Mouse (Mus musculus) heart, adult 18-20 months (tissue): ENCODE measurements around the gene Slc35a2. TPM values are rescaled to one million over a fixed set of nuclear protein-coding genes. Genes with fewer than 3 reads are reported as not detected.
"Not testable (repeated sequence)": the region's sequence is repeated elsewhere in the genome, so short reads cannot be mapped to it uniquely, and the experiment has no call there.

ENCODE experiments used
- DNase-seq, 2 experiments: peaks; one replicate each; pipeline ENCODE4 v3.0.0; 2021 to 2022; ENCODE audit warnings: mixed read lengths in 1 of 2
- total RNA-seq, 2 experiments: library from RNA; stranded (reverse); gene quantifications; 2 replicates each; pipeline ENCODE4 v1.2.3; 2021

Slc35a2 gene
- total RNA-seq, 2 experiments from 2014 or later, result 10.6 to 17.3 TPM

DNA sequence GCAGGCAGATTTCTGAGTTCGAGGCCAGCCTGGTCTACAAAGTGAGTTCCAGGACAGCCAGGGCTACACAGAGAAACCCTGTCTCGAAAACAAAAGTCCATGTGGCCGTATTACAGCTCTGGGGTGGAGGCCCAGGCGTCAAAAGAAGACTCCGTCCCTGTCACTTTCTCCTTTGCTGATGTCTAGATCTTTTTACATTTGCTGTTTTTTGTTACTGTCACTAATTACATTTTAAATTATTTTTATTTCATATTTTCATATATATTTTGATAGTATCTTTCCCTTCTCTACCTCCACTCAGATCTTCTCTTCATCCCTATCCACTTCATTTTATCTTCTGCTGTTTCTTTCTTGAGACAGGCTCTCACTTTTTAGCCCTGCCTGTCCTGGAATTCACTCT is 23.9 kb downstream of the Slc35a2 start, which contains the start of gene Gm10491:
Gene Gm10491, minus strand, starts transcription at position 101 of the 400 bp plus-strand sequence.
- DNase-seq, result no peak

DNA sequence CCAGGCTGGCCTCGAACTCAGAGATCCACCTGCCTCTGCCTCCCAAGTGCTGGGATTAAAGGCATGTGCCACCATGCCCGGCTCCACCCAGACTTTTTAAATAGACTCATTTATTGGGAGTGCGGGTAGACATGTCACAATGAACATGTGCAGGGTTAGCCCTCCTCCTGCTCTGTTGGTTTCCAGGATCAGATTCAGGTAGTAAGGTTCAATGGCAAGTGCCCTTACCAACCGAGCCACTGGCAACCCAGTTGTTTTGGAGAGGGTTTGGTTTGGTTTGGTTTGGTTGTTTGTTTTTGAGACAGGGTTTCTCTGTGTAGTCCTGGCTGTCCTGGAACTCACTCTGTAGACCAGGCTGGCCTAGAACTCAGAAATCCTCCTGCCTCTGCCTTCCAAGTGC is 25.4 kb downstream of the Slc35a2 start, which contains the start of gene Gm10490:
Gene Gm10490, plus strand, starts transcription at position 301 of the 400 bp plus-strand sequence.
- not testable (repeated sequence) for DNase-seq

DNA sequence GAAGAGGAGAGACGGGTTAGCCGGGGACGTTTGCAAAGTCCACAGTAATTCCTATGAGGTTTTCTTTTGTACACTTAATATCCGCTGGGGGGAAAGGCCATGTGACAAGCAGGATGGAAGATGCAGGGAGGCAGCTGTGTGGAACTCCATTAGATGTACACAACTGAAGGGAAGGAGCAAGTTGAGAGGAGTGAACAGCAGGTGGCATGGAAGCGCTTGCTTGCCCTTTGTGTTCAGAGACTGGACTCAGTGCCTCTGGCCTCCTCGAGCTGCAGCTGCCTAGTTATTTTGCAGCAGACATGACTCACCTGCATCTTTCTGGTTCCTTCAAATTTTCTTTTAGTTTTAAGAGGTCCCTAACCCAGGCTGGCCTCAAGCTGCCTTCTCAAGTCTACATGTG is 26.6 kb downstream of the Slc35a2 start:
- no peak for DNase-seq

DNA sequence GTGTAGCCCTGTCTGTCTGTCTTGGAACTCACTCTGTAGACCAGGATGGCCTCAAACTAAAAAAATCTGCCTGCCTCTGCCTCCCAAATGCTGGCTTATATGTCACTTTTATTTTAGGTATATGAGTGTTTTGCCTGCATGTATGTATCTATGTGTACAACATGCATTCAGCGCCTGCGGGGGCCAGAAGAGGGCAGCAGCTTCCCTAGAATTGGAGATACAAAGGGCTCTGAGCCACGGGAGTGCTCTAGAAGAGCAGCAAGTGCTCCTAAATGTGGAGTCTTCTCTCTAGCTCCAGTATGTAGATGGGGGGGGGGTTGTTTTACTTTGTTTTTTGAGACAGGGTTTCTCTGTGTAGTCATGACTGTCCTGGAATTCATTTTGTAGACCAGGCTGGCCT is 31.8 kb downstream of the Slc35a2 start:
- peak in 1 of 2 experiments; percentile 28 for DNase-seq

DNA sequence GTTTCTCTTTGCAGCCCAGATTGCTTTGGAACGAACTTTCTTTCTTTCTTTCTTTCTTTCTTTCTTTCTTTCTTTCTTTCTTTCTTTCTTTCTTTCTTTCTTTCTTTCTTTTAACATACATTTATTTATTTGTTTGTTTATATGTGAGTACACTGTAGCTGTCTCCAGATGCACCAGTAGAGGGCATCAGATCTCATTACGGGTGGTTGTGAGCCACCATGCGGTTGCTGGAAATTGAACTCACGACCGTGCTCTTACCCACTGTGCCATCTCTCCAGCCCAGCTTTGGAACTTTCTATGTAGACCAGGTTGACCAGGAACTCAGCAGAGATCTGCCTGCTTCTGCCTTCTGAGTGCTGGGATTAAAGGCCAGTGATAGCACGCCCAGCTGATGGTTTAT is 34.1 kb downstream of the Slc35a2 start:
- not testable (repeated sequence) for DNase-seq

DNA sequence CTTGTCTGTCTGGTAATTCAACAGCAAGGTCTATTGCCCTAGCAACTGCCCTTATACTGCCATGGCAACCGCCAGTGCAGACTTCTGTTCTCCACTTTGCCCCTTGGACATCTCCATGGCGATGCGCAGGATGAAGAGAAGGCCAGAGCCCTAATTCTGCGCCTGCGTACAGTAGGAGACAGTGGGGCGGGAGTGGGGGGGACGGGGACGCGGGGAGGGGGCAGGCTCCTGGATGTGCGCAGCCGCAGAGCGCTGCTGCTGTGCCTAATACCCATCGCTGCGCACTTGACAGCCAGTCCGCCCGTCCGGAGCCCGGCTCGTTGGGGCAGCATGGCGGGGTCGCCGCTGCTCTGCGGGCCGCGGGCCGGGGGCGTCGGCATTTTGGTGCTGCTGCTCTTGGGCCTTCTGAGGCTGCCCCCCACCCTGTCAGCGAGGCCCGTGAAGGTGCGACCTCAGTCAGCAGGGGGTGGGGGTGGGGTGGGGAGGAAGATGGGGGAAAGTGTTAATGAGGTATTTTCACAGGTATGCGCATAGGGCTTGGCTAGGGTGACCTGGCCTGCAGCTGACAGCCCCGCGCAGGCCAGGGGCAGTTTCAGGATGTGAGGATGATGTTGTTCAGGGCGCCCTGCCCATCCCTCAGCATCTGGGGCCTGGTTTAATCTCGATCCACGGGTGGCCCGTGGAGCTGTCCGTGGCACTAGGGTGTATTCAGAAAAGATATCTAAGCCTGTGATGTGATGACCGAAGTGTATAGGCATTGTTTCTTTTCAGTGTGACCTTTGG is 36.0 kb downstream of the Slc35a2 start, which contains the start of gene Pcsk1n:
Gene Pcsk1n, plus strand, starts transcription at position 222 of the 783 bp plus-strand sequence.
- DNase-seq, result no peak

DNA sequence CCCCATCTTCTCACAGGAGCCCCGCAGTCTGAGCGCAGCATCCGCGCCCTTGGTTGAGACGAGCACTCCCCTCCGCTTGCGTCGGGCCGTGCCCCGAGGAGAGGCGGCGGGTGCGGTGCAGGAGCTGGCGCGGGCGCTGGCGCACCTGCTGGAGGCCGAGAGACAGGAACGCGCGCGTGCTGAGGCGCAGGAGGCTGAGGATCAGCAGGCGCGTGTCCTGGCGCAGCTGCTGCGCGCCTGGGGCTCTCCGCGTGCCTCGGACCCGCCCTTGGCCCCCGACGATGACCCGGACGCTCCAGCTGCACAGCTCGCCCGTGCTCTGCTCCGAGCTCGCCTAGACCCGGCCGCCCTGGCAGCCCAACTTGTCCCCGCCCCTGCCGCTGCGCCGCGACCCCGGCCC is 38.2 kb downstream of the Slc35a2 start:
- DNase-seq, result no peak

DNA sequence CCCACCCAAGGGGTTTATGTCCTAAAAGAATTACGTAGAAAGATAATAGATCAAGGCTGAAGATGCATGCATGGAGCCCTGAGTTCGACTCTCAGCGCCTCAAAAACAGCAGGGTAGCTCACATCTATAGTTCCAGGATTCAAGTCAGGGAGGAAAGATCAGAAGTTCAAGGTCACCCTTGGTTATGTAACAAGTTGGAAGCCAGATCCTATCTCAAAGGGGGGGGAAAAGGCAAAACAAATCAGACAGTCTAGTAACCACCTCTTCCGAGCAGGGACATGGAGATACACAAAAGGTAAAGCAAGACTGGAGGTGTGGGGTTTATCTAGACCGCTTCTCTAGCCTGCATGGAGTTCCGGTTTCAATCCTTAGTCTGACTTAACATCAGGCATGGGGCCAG is 42.4 kb downstream of the Slc35a2 start:
- no peak for DNase-seq

DNA sequence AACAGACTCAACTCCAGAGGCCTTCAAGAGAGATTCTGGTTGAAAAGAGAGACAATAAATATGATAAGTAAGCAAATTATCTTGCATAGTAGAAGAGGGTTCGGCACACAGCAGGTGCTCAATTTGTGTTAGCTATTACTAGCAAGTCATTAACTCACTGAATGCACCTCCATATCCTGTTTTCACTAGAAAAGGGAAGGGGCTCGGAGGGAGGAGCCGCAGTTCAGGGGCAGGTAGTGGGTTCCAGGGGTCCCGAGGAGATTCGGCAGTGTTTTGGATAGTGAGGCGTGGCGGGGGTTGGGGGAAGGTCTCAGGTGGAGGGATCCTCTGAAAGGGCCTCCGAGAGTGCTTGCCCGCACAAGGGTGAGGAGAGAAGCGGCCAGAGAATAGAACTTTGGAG is 43.3 kb downstream of the Slc35a2 start:
- DNase-seq, result no peak

DNA sequence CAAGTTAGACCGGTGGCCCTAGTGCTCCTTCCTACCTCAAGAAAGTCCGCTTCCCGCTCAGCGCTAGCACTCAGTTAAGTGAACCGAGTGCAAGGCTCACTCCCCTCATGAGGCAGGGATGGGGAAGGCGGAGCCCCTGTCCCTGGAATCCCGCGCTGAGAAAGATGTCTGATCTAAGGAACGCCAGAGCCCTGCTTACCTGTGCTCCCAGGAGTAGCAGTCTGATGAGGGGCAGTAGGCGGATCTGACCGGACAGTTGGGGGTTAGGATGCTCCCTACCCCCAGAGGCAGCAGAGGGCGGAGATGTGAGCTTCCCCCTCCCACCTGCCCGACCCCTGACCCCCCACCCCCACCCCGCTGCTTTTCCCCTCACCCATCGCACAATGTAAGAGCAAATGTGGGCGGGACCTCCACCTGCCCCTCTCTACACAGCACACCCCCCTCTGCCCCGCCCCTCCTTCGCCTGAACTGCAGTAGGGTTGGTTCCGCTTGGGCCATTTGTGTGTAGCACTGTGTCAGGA is 44.5 kb downstream of the Slc35a2 start, which contains the start of gene Eras:
Gene Eras, minus strand, starts transcription at position 338 of the 521 bp plus-strand sequence.
- DNase-seq, result no peak

DNA sequence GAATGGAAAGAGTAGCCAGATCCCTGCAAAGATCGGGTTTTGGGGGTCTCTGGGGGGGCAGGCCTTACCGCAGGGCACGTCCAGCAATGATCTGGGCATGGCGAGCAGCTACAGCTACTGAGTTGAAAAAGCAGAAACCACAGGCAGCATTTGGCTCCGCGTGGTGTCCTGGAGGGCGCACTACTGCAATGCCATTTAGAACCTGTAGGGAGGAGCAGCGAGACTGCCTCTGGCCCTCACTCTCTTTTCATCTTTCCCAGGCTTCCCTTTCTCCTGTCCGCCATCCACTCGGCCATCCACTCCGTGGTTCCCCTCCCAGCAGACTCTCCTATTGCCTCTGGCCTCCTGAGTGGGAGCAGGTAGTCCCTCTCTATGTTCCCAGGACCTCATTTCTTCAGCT is 53.0 kb downstream of the Slc35a2 start:
- DNase-seq, result no peak

DNA sequence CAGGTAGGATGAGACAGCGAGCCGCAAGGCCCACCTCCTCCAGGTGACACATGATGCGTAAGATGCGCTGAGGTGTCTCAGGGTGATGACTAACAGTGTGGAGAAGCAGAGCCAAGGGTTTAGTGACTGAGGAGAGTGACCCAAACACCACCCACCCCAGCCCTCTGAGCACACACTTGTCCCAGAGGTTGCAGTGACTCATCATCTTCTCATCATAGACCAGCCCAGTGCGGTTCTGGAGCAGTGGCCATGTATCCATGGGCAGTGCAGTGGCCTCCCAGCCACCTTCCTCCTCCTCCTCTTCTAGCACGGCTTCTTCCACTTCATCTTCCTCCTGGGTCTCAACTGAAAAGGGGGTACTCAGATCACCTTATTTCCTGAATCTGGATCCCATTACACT is 53.8 kb downstream of the Slc35a2 start:
- no peak for DNase-seq

Other genes starting within 250 kb of the Slc35a2 start
- gene Syp, start 245.6 kb upstream of the Slc35a2 start, total RNA-seq, result 1 to 10 TPM; 2.2 to 4.1 TPM
- 10 to 100 TPM; 21.1 to 21.5 TPM for gene Prickle3, start 226.8 kb upstream of the Slc35a2 start, total RNA-seq
- gene Plp2, start 212.6 kb upstream of the Slc35a2 start, total RNA-seq, result 10 to 100 TPM; 41.3 to 57.6 TPM
- gene Magix, start 202.8 kb upstream of the Slc35a2 start, total RNA-seq, result 10 to 100 TPM; 25.2 to 27.9 TPM
- 10 to 100 TPM; 17.8 to 20.1 TPM for gene Gpkow, start 186.9 kb upstream of the Slc35a2 start, total RNA-seq
- 10 to 100 TPM; 29.9 to 51.4 TPM for gene Wdr45, start 169.7 kb upstream of the Slc35a2 start, total RNA-seq
- gene Gm45208, start 161.8 kb upstream of the Slc35a2 start, total RNA-seq, result not detected
- gene Praf2, start 155.6 kb upstream of the Slc35a2 start, total RNA-seq, result 1 to 10 TPM; 5.1 to 5.3 TPM
- under 1 TPM; 0.59 to 0.67 TPM for gene Ccdc120, start 133.1 kb upstream of the Slc35a2 start, total RNA-seq
- 10 to 100 TPM; 12.6 to 13.0 TPM for gene Tfe3, start 121.5 kb upstream of the Slc35a2 start, total RNA-seq
- 10 to 100 TPM; 20.5 to 22.9 TPM for gene Gripap1, start 94.3 kb upstream of the Slc35a2 start, total RNA-seq
- under 1 TPM; 0.15 to 0.57 TPM for gene Kcnd1, start 61.7 kb upstream of the Slc35a2 start, total RNA-seq
- 10 to 100 TPM; 19.3 to 23.4 TPM for gene Otud5, start 42.7 kb upstream of the Slc35a2 start, total RNA-seq
- 1 to 10 TPM; 2.2 to 4.3 TPM for gene Pim2, start 5.8 kb upstream of the Slc35a2 start, total RNA-seq
- gene Pqbp1, start 15.2 kb downstream of the Slc35a2 start, total RNA-seq, result 10 to 100 TPM; 21.3 to 23.5 TPM
- 10 to 100 TPM; 47.2 to 49.7 TPM for gene Timm17b, start 15.3 kb downstream of the Slc35a2 start, total RNA-seq
- not detected for gene Gm10491, start 23.8 kb downstream of the Slc35a2 start, total RNA-seq
- gene Gm10490, start 25.5 kb downstream of the Slc35a2 start, total RNA-seq, result not detected
- gene Pcsk1n, start 35.8 kb downstream of the Slc35a2 start, total RNA-seq, result under 1 TPM in 1 of 2 experiments, not detected in 1; 0.12 TPM
- gene Eras, start 44.6 kb downstream of the Slc35a2 start, total RNA-seq, result not detected
- 10 to 100 TPM; 10.4 to 11.3 TPM for gene Hdac6, start 63.9 kb downstream of the Slc35a2 start, total RNA-seq
- not detected for gene Gata1, start 94.0 kb downstream of the Slc35a2 start, total RNA-seq
- not detected for gene Glod5, start 134.5 kb downstream of the Slc35a2 start, total RNA-seq
- 1 to 10 TPM; 4.0 to 4.5 TPM for gene Suv39h1, start 190.7 kb downstream of the Slc35a2 start, total RNA-seq
- gene Was, start 206.5 kb downstream of the Slc35a2 start, total RNA-seq, result 1 to 10 TPM; 1.5 to 3.5 TPM
- gene Wdr13, start 248.9 kb downstream of the Slc35a2 start, total RNA-seq, result 10 to 100 TPM; 34.0 to 39.1 TPM